Mouse (Mus musculus) MEL-GATA-1-ER (cell line): ENCODE results near the gene Ndufaf8.

Experiments
- DNase-seq: peaks from one replicate; pipeline ENCODE4 v3.0.0-alpha.2; 2012; ENCODE audit warnings: low read depth; ENCODE audit errors: extremely low read depth

The Ndufaf8 gene

DNA sequence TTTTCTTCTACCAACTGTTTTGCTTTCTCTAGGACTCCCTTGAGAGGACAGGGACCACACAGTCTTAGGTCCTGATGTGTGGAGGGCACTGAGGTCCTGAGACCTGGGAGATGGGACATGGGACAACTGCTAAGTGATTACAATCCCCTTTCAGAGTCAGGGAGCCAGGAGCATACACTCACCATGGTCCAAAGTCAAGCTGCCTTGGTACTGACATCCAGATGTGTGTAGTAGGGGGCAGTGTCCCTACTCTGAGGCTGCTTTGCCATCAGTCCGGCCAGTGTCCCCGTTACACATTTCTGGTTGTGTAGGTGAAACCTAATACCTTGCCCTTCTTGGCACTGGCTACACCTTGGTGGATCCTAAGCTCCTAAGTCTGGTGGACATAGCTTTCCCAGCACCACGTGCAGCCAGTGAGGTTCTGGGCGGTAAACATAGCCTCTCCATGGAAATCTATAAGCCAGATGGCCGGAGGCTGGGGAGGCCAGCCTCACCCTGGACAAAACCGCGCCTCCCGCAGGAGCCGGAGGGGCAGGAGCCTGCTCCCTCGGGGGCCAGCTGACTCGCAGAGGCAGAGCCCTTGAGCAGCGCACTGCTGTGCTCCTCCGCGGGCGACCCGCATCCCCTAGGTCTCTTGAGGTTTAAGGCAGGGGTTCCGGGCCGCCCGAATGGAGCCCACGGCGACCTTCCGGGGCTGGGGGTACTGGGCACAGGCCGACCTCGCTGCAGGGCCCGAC lies 12.7 kb upstream of the Ndufaf8 start:
- no peak for DNase-seq

DNA sequence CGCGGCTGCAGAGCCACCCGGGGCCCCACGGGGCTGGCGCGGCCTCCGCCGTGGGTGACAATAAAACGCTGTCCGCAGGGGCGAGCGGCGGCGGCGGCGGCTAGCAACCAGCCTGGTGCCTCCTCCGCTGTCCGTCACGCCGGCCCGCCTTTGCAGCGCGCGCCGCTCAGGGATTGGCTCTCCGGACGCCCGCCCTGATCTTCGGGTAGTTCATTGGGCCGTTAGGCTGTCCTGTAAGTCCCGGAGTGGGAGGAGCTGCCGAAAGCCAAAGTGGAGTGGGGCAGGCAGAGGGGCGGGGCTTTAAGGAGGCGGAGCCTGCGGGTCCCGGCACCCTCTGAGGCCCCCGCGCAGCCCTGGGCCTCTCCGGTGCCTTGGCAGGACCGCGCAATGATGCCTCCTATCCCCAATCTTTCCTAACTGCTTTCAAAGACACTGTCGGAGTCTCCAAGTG lies 12.0 kb upstream of the Ndufaf8 start, which contains the start of gene Cep131:
Cep131 (minus strand) TSS at position 126 of the 451 bp plus-strand sequence.
- DNase-seq: peak; percentile 89

DNA sequence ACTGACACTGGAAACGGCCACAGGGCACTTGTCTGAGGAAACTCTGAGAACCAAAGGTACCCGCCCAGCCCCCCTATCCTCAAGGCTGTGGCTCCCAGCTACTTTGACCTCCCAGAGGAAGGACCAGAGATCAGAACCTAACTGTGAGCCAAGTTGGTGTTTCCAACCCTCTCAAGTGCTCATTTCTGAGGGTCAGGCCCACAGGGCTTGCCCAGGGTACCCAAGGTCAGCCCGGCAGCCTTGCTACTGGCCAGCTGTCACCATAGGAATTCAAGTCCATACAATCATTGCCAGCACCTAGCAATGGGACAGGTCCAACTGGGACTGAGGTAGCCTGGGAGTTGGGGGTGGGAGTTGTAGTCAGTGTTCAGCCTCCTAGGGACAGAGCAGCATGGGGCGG lies 8.1 kb upstream of the Ndufaf8 start:
- no peak for DNase-seq

GRCm38 (mm10) chr11:120092817-120093591 lies 5.7 kb upstream of the Ndufaf8 start:
- no peak for DNase-seq

GRCm38 (mm10) chr11:120101036-120101435 lies 2.3 kb downstream of the Ndufaf8 start:
- peak; percentile 59 for DNase-seq

DNA sequence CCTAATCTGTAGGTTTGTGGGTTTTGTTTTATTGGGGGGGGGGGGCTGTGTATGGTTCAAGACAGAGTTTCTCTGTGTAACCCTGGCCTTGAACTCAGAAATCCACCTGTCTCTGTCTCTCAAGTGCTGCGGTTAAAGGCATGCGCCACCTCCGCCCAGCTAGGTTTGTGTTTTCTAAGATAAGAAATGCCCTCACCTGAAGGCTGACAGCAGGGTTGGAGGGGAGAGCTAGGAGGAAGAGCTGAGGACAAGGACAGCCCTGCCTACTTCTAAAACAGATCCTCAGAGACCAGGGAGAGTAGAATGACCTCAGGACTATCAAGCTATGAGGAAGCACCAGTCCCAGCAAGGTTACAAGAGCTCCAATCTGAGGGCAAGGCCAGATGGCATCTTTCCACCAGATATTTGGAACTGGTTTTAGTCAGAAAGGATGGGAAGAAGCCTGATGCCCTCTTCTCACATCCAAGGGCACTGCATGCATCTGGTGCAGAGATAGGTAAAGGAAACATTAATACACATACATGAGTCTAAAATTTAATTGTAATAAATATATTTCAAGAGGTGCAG lies 4.8 kb downstream of the Ndufaf8 start:
- DNase-seq: no peak

- DNase-seq: no peak
Measured at GRCm38 (mm10) chr11:120107026-120107425, 8.3 kb downstream of the Ndufaf8 start.

DNA sequence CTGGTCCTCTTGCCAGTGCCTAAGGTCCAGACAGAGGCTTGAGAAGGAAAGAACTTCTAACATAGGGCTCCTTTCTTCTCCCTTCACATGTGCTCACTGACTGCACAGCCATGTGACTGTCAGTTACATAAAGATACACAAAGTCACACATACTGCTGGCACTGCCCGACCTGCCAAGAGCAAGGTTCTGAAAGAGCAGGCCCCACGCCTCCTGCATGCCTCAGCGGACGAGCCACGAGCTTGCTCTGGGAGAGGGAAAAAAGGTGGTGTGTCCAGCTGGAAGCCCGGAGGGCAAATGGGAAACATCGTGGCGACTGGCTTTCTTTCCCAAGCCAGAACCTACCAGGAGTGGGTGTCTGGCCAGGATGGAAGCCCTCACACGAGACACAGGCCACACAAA lies 9.1 kb downstream of the Ndufaf8 start:
- no peak for DNase-seq

DNA sequence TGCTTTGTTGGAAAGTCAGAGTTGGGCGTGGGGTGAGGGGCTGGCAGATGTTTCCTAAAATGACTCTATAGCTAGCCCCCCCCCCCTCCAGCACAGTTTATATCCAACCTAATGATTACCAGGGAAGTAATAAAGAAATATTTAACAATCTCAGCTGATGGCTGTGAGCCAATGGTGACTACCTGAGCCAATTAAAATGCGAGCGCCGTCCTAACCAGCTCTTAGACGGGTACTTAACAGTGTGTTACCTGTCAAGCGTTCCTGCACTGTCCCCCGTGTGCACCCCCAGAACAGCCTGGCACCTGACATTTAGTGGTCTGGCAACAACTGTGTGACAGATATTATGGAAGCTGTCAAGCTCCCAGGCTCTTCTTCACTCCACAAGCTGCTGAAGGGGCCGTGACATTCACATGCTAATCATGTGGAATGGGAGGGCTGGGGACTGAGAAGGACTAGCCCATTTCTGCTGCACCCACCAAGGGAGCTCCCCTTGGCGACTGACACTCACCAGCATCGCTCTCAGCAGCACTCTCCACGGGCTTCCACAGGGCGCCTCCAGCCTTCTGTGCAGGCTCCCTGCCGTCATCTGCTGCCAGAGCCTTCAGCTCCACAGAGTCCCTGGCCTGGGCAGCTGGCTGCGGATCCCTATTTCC lies 11.0 kb downstream of the Ndufaf8 start:
- no peak for DNase-seq

DNA sequence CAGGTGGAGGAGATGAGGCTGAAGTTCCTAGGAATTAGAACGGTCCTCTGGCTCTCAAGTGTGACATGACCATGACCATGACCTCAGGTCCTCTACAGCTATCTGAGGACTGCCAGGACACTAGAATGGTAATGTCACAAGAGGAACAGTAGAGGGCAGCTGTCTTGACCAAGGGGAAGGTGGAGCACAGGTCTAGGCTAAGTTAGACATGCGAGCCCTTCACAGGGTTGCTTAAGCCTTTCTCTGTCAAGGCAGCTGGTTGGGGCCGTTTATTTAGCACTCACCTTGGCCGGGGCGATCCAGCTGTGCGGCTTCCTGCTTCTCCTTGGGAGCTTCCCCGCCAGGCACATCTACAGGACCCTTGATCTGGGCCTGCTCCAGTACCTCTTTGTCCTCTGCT lies 11.8 kb downstream of the Ndufaf8 start:
- no peak for DNase-seq

GRCm38 (mm10) chr11:120111033-120111432 lies 12.3 kb downstream of the Ndufaf8 start:
- no peak for DNase-seq

DNA sequence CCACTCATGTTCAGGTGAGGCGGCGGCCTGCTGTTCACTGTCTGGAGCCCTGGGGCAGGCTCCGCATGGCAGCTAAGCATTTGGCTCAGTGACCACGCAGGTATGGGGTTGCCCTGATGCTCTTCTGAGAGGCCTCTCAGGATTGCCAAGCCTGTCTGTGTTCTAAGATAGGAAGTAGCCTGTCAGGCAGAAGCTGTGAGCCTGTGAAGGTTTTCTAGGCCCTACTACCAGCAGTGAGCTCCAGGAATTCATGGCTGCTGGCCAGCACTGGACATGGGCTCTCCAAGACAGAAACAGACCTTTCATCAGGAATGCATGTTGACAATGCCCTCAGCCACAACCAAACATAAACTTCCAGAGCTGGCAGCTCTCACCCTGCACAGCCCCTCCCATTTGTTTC lies 13.4 kb downstream of the Ndufaf8 start:
- no peak for DNase-seq

DNA sequence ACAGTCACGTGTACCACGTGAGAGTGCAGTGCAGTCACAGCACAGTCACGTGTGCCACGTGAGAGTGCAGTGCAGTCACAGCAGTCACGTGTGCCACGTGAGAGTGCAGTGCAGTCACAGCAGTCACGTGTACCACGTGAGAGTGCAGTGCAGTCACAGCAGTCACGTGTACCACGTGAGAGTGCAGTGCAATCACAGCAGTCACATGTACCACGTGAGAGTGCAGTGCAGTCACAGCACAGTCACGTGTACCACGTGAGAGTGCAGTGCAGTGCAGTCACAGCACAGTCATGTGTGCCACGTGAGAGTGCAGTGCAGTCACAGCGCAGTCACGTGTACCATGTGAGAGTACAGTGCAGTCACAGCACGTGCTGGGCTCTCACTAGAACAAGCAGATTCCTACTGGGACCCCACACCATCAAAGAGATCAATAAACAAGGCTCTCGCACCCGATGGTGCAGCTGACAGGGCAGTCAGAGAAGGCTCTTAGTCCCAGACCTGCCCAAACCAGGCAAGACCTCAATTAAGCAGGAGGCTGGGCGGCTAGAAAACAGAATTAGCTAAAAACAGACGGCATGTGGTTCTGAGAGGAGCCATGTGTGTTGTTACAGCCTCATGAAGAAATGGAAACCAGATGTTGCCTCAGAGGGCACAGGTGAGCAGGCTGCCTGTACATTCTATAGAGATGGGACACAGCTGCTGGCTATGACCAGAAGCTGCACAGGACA lies 15.9 kb downstream of the Ndufaf8 start:
- DNase-seq: no peak

DNA sequence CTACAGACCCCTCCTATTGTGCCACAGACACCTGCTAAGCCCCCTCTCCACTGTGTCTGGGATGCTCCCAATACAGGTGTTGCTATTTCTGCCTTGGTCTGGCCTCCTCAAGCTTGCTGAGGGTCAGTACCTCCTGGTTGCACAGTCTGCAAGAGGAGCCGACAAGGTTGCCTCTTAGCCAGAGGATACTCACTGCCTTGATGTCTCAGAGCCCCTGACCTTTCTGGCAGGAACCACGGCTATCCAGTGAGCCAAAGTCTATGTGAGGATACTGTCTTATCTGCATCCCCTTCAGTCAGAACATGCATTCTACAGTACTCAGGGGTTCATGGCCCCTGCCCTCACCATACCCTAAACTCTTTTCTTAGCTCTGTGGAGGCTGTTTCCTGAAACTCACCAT lies 18.9 kb downstream of the Ndufaf8 start:
- DNase-seq: no peak

GRCm38 (mm10) chr11:120119108-120119507 lies 20.4 kb downstream of the Ndufaf8 start:
- no peak for DNase-seq

GRCm38 (mm10) chr11:120119936-120120541 lies 21.3 kb downstream of the Ndufaf8 start:
- no peak for DNase-seq

DNA sequence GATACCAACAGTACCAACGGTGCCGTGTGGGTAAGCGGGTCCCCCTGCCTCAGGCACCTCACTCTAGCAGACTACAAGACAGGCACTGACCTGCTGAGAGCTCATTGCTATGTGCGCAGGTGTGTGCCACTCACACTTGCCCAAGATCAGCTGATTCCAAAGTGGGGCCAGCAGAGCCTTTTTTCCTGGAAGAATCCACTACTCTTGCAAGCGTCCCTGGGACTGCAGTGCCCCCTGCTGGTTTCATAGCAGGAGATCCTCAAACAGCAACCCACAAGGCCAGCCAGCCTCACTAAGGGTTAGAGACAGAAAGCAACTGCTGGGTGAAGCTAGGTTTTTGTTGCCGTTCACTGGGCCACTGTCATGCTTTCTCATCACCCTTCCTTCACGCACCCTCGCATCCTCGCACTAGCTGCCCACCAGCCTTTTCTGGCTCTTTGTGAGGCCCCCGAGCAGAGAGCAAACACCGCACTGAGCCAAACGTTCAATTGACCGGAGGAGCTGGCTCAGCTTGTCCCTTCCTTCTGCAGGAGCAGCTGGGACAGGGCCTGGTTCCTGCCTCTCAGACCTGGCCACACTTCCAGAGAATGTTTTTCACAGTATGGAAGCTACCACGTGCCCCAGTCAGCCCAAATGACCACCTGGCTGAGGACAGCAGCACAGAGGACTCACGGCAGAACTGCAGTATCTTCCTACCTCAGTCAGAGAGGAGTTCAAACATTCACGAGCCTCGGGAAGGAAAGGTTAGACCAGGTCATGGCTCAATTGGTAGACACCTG lies 22.1 kb downstream of the Ndufaf8 start:
- no peak for DNase-seq

DNA sequence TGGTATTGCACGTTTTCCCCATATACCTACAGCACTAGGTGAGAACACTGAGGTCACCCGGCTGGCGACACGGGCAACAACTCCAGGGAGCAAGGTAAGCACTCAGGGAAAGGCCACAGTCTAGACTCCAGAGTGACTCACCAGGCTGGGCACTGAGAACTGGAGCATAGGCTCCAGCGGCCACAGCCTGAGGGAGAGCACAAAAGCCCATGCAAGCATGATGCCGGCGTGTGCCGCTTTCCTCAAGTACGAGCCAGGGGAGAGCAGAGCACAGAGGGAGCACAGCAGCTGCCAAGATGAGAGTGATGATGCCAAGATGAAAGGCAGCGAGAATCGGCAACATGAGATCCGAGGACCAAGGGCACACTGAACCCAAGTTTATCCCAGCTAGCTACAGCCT lies 23.4 kb downstream of the Ndufaf8 start:
- DNase-seq: no peak

DNA sequence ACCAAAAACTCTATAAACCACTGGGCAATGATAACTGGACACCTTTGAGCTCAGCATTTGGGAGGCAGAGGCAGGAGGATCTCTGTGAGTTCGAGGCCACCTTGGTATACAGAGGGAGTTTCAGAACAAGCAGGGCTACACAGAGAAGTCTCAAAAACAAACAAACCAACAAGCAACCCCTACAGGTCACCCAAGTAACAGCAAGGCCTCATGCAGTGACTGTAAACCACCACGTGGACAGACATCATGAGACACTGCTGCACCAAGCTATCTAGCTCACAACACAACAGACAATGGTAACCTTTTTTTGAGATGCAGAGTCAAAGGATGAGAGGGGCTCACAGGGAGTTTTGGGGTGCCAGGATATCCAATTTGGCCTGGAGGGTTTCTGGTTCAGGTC lies 28.1 kb downstream of the Ndufaf8 start:
- DNase-seq: no peak

- DNase-seq: no peak
Measured at GRCm38 (mm10) chr11:120129281-120129680, 30.6 kb downstream of the Ndufaf8 start.
